Mouse (Mus musculus): Measurements from ENCODE around the gene Eci2.
A peak's percentile ranks its signal among the peaks of the same experiment; 100 is the strongest.
"Not testable (repeated sequence)": the region's sequence is repeated elsewhere in the genome, so short reads cannot be mapped to it uniquely, and the experiment has no call there.

Gene Eci2

GRCm38 (mm10) chr13:35026879-35027278 is at the start of gene Eci2:
Gene Eci2, minus strand, starts transcription at chr13:35027096.
- peak; percentile 61 for DNase-seq

- DNase-seq, result no peak
Measured at GRCm38 (mm10) chr13:35074862-35075261, 48.0 kb upstream of the Eci2 start.

- DNase-seq, result no peak
Measured at GRCm38 (mm10) chr13:35070485-35071472, 43.9 kb upstream of the Eci2 start.

DNA sequence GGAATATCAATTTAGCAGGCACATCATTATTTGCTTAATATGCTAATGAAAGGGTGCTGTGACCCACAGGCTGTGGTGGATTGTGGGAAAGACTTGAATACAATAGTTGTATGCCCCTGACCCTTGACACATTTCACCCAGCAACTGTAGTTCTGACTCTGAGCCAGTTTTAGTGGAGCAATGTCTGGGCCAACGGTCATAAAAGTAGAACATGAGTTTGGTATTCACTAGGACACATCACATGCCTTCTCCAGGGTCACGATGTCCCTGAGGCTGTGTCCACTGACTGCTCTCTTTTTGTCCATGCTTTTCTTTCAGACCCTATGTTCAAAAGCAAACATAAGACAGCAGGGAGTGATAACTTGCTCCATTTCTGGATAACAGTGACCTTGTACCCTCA is 40.2 kb upstream of the Eci2 start:
- no peak for DNase-seq

DNA sequence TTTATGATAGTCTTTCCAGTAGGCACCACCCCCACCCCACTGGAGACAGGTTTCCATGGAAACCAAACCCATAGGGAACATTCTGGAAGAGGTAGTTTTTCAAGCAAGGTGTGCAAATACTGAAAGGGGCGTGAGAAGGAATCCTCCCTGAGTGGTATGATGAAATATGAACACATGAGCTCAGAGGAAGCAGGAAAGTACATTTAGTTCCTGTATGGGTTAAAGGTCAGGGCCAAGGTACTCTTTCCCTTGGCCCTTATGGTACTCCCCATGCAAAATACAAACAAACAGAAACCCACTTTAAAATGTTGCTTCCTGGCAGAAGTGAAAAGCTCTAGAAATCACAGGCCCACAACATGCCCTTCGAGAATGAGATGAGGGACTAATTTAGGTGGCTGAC is 39.1 kb upstream of the Eci2 start:
- no peak for DNase-seq

DNA sequence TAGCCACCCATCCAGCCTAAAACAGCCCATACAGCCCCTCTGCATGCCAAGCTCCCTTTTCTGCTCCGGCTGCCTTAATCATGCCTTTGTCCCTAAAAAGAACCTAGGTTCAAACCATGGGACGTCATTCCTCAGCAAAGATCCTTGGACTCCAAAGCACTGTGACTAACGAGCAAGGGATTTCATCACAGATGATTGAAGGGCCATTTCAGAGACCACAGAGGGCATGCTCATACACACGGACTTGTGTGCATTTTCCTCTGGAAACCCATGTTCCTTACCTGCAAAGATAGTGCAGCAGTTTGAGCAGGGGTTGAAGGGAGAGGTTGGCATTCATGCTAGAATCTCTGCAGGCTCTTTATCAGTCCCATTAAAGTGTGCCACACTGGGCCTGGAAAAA is 37.5 kb upstream of the Eci2 start:
- no peak for DNase-seq

- no peak for DNase-seq
Measured at GRCm38 (mm10) chr13:35058145-35058544, 31.2 kb upstream of the Eci2 start.

DNA sequence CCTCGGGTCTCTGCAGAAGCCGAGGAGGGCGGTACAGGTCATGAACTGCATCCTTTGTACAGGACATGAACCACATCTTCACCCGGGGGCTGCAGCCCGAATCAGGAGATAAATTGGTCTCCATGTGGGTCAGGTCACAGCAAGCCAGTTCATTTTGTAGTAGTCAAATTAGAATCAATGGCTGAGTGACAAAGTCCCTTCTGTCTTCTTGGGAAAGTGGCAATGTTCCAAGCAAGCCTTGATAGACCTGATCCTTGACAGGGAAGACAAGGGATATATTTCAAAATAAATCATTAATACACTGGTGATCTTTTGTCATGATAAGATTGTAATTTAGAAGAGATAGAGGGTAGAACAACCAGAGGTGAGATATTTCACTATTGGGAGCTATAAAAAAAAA is 9.6 kb upstream of the Eci2 start:
- DNase-seq, result no peak

DNA sequence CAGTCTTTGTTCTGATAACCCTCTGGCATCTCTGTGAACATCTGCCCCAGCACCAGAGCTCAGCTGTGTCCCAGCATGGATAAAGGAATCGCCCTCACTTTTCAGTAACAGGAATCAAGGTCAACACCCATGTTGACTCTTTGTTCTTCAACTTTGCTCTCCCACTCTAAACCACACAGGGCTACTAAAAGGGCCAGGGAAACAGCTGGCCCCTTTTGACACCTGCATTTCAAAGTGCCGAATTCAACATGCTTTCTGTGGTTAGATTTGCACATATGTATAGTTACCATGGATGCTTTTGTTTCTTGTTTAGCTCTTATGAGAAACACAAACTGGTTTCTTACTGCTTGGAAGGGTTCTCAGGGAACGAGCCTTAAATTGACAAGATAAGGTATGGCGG is 8.8 kb upstream of the Eci2 start:
- DNase-seq, result peak; percentile 62

- DNase-seq, result peak; percentile 34
Measured at GRCm38 (mm10) chr13:35033571-35033970, 6.7 kb upstream of the Eci2 start.

GRCm38 (mm10) chr13:35031684-35032082 is 4.8 kb upstream of the Eci2 start:
- peak; percentile 66 for DNase-seq

DNA sequence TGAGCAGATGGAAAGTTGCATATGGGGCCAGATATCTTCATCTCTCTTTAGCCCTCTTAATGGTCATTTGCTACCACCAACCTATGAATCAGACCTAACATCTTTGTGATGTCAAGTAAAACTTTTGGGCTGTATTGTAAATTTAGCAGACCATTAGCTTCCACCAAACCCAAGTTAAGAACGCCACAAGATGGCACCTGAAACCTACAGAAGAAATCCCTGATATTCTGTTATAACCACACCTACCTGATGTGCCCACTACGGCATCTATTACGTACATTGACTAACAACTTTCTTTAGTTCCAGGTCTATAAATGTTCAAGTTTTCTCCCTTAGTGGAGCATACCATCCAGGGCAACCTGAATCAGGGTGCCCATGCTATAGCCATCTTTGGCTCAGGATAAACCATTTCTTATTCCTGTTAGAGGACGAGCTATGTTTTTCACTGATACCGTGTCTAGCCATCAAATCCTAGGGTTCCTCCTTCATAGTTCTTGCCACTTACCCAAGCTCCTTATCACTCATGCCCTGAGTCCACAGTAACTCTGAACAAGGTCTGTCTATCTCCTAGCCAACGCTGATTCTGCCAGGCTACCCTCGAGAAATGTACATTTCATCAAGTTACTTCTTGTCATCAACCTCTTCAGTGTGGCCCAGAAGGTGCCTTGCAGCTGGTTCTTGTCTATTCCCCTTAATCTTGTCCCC is 4.2 kb upstream of the Eci2 start:
- no peak for DNase-seq

DNA sequence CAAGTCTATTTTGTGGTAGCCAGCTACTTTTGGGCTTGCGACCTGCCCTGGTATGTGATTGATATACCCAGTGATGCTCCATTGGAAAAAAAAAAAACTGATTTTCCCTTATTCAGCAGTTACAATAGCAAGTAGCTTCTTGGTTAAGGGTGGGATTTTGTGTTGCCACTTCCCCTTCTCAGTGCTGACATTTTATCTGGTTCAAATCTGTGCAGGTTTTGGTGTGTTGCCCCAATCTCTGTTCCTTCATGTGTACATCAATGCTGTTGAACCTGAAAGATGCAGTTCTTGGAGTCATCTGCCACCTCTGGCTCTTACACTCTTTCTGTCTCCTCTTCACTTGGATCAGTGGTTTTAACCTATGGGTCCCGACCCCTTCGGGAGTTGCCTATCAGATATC is 1.5 kb upstream of the Eci2 start:
- DNase-seq, result no peak

GRCm38 (mm10) chr13:35023401-35023800 is 3.5 kb downstream of the Eci2 start:
- not testable (repeated sequence) for DNase-seq

GRCm38 (mm10) chr13:35020383-35020782 is 6.5 kb downstream of the Eci2 start:
- no peak for DNase-seq

DNA sequence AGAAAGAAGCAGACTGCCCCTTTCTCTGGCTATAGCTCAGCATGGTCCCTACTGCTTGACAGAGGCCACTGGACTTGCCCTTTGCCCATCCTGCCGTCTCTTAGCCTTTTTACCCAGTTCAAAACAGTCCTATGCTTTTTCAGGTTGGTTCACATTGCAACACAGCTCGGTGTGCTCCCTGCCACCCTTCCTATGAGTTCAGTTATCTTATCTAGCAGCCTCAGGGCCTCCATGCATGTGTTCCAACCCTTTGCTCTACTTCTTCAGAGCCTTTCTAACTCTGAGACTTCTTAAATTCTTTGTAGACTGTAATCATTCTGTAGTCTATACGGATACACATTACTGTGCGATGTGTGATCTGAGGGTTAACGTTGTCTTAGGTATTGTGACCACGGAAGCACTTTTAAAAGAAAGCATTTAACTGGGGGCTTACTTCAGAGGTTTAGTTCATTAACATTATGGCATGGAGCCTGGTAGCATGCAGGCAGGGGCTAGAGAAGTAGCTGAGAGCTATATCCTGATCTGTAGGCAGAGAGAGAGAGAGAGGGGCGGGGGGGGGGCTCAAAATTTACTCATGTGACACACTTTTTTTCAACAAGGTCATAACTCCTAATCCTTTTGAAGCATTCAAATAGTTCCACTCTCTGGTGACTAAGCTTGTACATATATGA is 7.9 kb downstream of the Eci2 start:
- no peak for DNase-seq

DNA sequence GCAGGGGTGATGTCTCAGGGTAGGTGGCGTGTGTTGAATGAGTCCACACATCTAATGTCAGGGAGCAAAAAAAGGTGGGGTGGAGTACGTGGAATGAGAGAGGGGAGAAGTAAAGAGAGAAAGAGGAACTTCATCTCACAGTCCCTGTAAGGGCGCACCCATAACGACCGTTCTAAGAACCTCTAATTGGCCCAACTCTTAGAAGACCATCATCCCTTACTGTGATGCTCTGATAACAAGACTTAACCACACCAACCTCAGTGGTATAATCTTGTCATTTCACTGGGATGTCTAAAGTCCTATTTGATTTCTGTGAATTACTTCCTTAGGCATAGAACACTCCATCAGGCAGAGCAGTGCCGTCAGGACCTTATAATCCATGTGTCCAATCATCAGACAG is 9.5 kb downstream of the Eci2 start:
- no peak for DNase-seq

DNA sequence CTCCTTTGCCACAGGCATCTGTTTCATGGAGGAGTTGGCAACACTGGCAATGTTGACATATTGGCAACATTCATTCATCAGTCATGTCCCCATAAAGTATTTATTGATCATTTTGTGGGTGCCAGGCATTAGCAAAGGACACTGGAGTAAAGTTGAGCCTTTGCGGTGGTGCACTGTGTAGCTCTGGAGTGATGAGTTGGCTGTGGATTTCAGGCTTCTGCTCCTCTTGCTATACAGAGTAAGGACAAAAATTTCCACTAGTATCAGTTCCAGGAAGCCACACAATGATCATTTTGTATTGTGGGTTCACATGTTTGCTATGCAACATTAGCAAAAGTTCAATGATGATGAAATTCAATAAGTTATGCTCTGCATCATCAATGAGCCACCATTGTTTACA is 10.8 kb downstream of the Eci2 start:
- no peak for DNase-seq

GRCm38 (mm10) chr13:34995925-34996324 is 31.0 kb downstream of the Eci2 start:
- DNase-seq, result no peak

DNA sequence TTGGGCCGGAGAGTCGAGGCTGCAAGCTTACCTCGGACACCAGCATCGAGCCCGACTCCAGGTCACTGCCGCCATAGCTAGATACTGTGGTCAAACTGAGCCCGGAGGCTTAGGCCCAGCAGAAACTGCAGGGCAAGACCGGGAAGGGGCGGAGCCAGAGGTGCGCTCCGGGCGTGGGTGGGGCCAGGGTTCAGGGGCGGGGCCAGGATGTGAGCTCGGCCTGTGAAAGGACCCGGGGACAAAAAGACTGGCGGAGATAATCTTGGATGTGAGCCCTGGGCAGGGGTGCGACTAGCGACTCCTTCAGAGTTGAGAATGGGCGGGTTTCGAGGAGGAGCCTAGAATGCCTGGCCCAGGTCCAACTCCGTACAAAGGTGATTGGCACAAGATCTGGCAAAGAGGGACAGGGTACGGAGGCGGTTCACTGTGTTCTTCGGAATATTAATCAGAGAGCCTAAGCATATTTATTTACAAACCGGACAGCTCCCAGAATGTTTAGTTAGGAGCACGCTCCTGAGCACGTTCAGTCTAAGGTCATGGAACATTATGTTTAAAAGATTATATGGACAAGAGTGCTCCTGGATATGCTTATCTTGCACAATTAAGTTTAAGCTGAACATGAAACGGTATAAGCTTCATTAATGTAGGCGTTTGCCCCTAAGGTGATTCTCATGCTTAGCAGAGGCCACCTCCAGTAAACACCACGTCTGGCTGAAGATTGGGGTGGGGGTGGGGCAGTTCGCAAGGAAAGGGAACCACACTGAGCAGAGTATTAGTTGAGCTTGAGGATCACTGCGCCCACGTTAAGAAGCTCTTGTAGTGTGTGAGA is 32.7 kb downstream of the Eci2 start:
- DNase-seq, result peak; percentile 96

- peak; percentile 58 for DNase-seq
Measured at GRCm38 (mm10) chr13:34993595-34993982, 33.3 kb downstream of the Eci2 start.

- no peak for DNase-seq
Measured at GRCm38 (mm10) chr13:34993085-34993484, 33.8 kb downstream of the Eci2 start.

All from thymus, postnatal 14 days (tissue).